10 mouse cellular contexts compared by ENCODE assay signal in the genomic region with DNA sequence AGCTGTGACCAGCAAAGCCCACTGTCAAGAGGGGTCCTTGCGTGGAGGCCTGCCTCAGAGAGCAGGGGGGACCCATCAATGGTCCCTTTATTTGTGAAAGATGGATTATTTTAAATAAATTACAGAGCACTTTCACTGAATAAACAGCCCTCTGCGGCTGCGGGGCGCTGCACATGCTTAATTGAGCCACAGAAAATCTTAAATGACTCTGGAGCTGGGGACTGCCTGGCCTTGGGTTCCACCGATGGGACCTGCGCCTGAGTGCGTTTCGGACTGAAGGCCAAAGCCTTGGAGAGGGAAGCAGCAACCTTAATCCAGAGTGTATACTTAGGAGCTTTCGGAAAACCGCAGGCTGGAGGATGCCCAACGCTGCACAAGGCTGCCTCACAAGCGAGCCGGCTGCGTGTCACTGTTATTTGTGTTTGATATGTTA.
DNase-seq lines count a peak whose midpoint lies in the region.
"Had no signal": no experiment of that assay in that cellular context is flagged by ENCODE, and none has a peak within 500 bp of the region (broad histone marks: within the 10 kb centered on the region; RNA-seq: fewer than 3 reads in every experiment).

No protein-coding gene starts in this region.

- intact Hi-C loops in left cerebral cortex, postnatal 14 days (cut with DNase I) = no loop called here

- DNase-seq in adrenal gland, postnatal 14 days = peak; percentile 4
- DNase-seq in adrenal gland, adult 2 months = no peak
- DNase-seq in left cerebral cortex, postnatal 14 days (ENCODE audit: low spot score in 2 of 2) = peak; percentile 3 to 21
- no peak for DNase-seq in left cerebral cortex, adult 8-10 months (ENCODE audit: low spot score in 2 of 2)
- peak; percentile 23 to 26 for DNase-seq in layer of hippocampus, postnatal 36 days
- DNase-seq in right cerebral cortex, postnatal 14 days = peak; percentile 10
- no peak for DNase-seq in cerebellum, adult 11 months
- DNase-seq in kidney, adult 8-10 months = no peak
- DNase-seq: adrenal gland, adult 8-10 months; cerebellum, adult 18-20 months had no signal

Comparison
In these comparisons a context has a peak if more than half of its experiments do, and no peak if none do; other contexts are left out.
1. DNase-seq: peak in adrenal gland, postnatal 14 days (single experiment), left cerebral cortex, postnatal 14 days (2 of 2), layer of hippocampus, postnatal 36 days (2 of 2) and right cerebral cortex, postnatal 14 days (single experiment); none in adrenal gland, adult 2 months (single experiment), left cerebral cortex, adult 8-10 months (0 of 2), cerebellum, adult 11 months (single experiment) and kidney, adult 8-10 months (0 of 2).